Mouse (Mus musculus) limb, embryonic 12.5 days (tissue): ENCODE measurements at regions not wholly inside any gene's neighbourhood (a gene's known extent, or its start where the extent isn't known, plus 50 kb on each side); places are given as distances from the start of the nearest gene placed in this dataset.

Experiments used
- ATAC-seq: fragments of 200-750 bp; cut with Nextera tagmentation; 2 replicates; pipeline ENCODE4 v1.8.0; 2017; ENCODE audit warnings: low read depth, moderate TSS enrichment; ENCODE audit not compliant: insufficient number of reproducible peaks, insufficient read depth, low FRiP score, low TSS enrichment
- H3K27ac ChIP-seq: fragments of 300-500 bp; sonication (generic); 2 replicates; pipeline ENCODE4 v1.5.1; 2016; ENCODE audit warnings: mild to moderate bottlenecking, moderate library complexity
- H3K27me3 ChIP-seq: fragments of 300-500 bp; sonication (generic); 2 replicates; pipeline ENCODE4 v1.6.1; 2016; ENCODE audit warnings: mild to moderate bottlenecking, moderate library complexity
- H3K36me3 ChIP-seq: fragments of 300-500 bp; sonication (generic); 2 replicates; pipeline ENCODE4 v1.6.1; 2016; ENCODE audit warnings: mild to moderate bottlenecking, moderate library complexity
- H3K4me1 ChIP-seq: fragments of 300-500 bp; sonication (generic); replicated peaks from 2 replicates; pipeline ENCODE4 v1.6.1; 2016
- H3K4me2 ChIP-seq: fragments of 300-500 bp; sonication (generic); 2 replicates; pipeline ENCODE4 v1.6.1; 2016; ENCODE audit warnings: mild to moderate bottlenecking, moderate library complexity
- H3K4me3 ChIP-seq: fragments of 300-500 bp; sonication (generic); replicated peaks from 2 replicates; pipeline ENCODE4 v1.5.1; 2016; ENCODE audit warnings: mild to moderate bottlenecking
- H3K9ac ChIP-seq: fragments of 300-500 bp; sonication (generic); replicated peaks from 2 replicates; pipeline ENCODE4 v1.6.1; 2016; ENCODE audit warnings: mild to moderate bottlenecking, moderate library complexity
- H3K9me3 ChIP-seq: fragments of 300-500 bp; sonication (generic); 2 replicates; pipeline ENCODE4 v1.6.1; 2016; ENCODE audit warnings: mild to moderate bottlenecking, moderate library complexity
- WGBS: fragments of 180-500 bp; shearing (Covaris S2); methylation state at CpG from one replicate; pipeline ENCODE4 v1.1.7; 2016; 5-methylcytosine and 5-hydroxymethylcytosine counted together

GRCm38 (mm10) chr16:97234321-97234720, 63.8 kb upstream of the Dscam start:
- WGBS = 56% methylated on average over 3 of the region's 3 CpGs
- no peak overlapping the region for H3K27ac ChIP-seq

GRCm38 (mm10) chr16:97239626-97240025, 69.1 kb upstream of the Dscam start:
- no peaks in the 10 kb centered on the region for H3K36me3 ChIP-seq
- no peak overlapping the region for H3K27ac ChIP-seq
- 70% methylated on average over 5 of the region's 5 CpGs for WGBS
- H3K4me2 ChIP-seq = no peak overlapping the region
- ATAC-seq = no peak
- H3K4me3 ChIP-seq = no peak overlapping the region
- no peaks in the 10 kb centered on the region for H3K9me3 ChIP-seq
- H3K4me1 ChIP-seq = no peaks in the 10 kb centered on the region
- H3K27me3 ChIP-seq = no peaks in the 10 kb centered on the region
- H3K9ac ChIP-seq = no peak overlapping the region

More at GRCm38 (mm10) chr16:97234321-97234720, 63.8 kb upstream of the Dscam start:
- no peaks in the 10 kb centered on the region for H3K4me1 ChIP-seq
- H3K4me2 ChIP-seq = no peak overlapping the region
- H3K36me3 ChIP-seq = no peaks in the 10 kb centered on the region
- H3K9ac ChIP-seq = no peak overlapping the region
- no peaks in the 10 kb centered on the region for H3K9me3 ChIP-seq
- no peak overlapping the region for H3K4me3 ChIP-seq
- no peaks in the 10 kb centered on the region for H3K27me3 ChIP-seq
- ATAC-seq = no peak

GRCm38 (mm10) chr16:97240085-97240484, 69.5 kb upstream of the Dscam start:
- no peaks in the 10 kb centered on the region for H3K36me3 ChIP-seq
- H3K9ac ChIP-seq = no peak overlapping the region
- no peak overlapping the region for H3K4me2 ChIP-seq
- no peaks in the 10 kb centered on the region for H3K4me1 ChIP-seq
- H3K4me3 ChIP-seq = no peak overlapping the region
- H3K27ac ChIP-seq = no peak overlapping the region
- 75% methylated on average over 7 of the region's 7 CpGs for WGBS
- no peak for ATAC-seq
- no peaks in the 10 kb centered on the region for H3K27me3 ChIP-seq
- H3K9me3 ChIP-seq = no peaks in the 10 kb centered on the region

DNA sequence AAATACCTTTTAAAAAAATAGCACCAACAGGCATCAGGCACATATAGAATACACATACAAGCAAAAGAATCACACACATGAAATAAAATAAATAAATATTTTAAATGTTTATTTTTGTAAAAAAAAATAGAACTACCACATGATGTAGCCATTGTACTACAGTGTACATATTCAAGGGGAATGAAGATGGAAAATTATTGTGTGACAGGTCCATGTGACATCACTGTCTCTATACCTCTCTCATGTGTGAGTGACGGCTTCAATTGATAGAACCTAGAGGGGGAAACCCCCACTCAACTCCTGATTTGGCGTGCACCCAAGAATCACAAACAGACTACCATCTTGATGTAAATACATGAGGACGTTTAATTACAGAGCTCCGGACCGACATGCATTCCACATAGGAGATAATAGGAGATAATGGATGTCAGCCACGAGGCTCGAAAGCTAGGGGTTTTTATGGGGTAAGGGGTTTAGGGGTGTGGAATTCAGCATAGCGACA, 70.4 kb upstream of the Dscam start:
- H3K9ac ChIP-seq = no peak overlapping the region
- H3K4me3 ChIP-seq = no peak overlapping the region
- H3K36me3 ChIP-seq = no peaks in the 10 kb centered on the region
- H3K4me2 ChIP-seq = no peak overlapping the region
- no peaks in the 10 kb centered on the region for H3K9me3 ChIP-seq
- no peaks in the 10 kb centered on the region for H3K27me3 ChIP-seq
- no peak for ATAC-seq
- no peaks in the 10 kb centered on the region for H3K4me1 ChIP-seq
- 83% methylated on average over 8 of the region's 8 CpGs for WGBS
- H3K27ac ChIP-seq = no peak overlapping the region

GRCm38 (mm10) chr16:97241639-97242038, 71.1 kb upstream of the Dscam start:
- H3K4me1 ChIP-seq = no peaks in the 10 kb centered on the region
- no peak overlapping the region for H3K27ac ChIP-seq
- no peak overlapping the region for H3K4me3 ChIP-seq
- no peak for ATAC-seq
- H3K27me3 ChIP-seq = no peaks in the 10 kb centered on the region
- H3K4me2 ChIP-seq = no peak overlapping the region
- no peaks in the 10 kb centered on the region for H3K9me3 ChIP-seq
- H3K9ac ChIP-seq = no peak overlapping the region
- H3K36me3 ChIP-seq = no peaks in the 10 kb centered on the region

DNA sequence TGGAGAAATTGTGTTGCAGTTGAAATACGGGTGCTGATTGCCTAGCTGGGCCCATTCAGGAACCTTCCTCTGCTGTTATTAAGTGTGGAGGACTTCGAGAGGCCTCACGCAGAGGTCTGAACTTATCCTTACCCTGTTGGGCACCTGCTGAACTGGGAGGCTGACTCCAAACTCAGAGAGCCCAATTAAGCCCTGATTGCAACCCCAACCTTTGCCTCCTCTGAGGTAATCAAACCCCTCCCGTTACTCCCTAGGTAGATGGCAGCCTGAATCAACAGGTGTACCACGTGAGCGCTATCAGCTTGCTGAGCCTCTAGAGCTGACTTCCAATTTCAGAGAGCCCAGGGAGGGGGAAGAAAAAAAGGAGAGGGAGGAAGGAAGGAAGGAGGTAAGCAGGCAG, 79.9 kb upstream of the Dscam start:
- H3K4me2 ChIP-seq = no peak overlapping the region
- no peak overlapping the region for H3K9ac ChIP-seq
- H3K36me3 ChIP-seq = no peaks in the 10 kb centered on the region
- no peak overlapping the region for H3K4me3 ChIP-seq
- no peak for ATAC-seq
- no peaks in the 10 kb centered on the region for H3K9me3 ChIP-seq
- H3K4me1 ChIP-seq = no peaks in the 10 kb centered on the region
- 72% methylated on average over 6 of the region's 6 CpGs for WGBS
- H3K27me3 ChIP-seq = no peaks in the 10 kb centered on the region
- no peak overlapping the region for H3K27ac ChIP-seq

DNA sequence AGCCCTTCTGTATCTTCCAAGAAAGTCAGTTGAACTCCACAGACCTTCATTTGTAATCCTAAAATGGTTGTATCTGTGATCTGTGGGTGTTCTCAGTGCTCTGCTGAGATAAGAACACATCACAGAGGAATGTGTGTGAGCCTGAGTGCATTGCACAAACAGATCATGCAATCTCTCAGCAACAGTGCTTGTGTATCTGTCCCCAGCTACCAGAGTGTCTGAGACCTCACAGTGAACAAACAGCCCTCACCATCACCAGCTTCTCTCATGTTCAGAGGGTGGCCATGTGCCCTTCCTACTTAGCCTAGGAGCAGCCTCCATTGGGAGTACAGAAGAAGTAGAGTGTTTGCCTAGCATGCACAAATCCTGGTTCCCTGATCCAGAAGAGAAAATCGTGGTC, 82.0 kb upstream of the Dscam start:
- 83% methylated on average over 1 of the region's 1 CpGs for WGBS

DNA sequence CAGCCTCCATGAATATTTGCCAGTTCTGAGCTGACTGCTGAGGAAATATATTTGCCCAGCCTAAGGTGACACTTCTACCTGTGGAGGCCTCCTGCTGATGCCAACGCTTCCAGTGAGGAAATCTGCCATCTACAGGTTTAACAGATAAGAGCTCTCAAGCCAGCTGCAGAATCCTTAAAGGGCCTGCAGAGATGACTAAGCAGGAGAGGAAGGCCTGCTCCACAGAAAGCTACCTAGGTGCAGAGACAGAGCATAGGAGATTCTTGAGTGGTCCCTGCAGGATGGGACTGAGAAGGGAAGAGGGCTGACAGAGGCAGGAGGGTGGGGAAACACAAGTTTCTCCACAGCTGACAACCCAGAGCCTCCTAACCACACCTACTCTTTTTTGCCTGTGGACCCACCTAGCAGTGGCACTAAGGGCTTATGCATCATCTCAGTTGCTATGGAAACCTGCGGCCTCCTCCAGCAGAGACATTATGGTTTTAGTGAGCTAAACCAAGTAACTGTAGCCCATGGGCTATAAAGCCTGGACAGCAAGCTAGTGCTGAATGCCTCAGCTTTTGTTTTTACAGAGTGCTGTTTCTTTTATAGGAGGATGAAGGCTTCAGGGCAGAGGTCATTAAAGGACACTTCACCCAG, 82.6 kb upstream of the Dscam start:
- 43% methylated on average over 2 of the region's 2 CpGs for WGBS
- ATAC-seq = no peak
- Histone ChIP-seq H3K27me3 (no peaks in the 10 kb centered on the region), H3K9me3 (no peaks in the 10 kb centered on the region), H3K9ac (no peak overlapping the region), H3K4me3 (no peak overlapping the region), H3K4me2 (no peak overlapping the region), H3K27ac (no peak overlapping the region), H3K36me3 (no peaks in the 10 kb centered on the region), H3K4me1 (no peaks in the 10 kb centered on the region)

More for the DNA sequence above, 82.0 kb upstream of the Dscam start:
- Histone ChIP-seq H3K9ac (no peak overlapping the region), H3K27ac (no peak overlapping the region), H3K27me3 (no peaks in the 10 kb centered on the region), H3K4me2 (no peak overlapping the region), H3K4me1 (no peaks in the 10 kb centered on the region), H3K9me3 (no peaks in the 10 kb centered on the region), H3K36me3 (no peaks in the 10 kb centered on the region), H3K4me3 (no peak overlapping the region)
- no peak for ATAC-seq

DNA sequence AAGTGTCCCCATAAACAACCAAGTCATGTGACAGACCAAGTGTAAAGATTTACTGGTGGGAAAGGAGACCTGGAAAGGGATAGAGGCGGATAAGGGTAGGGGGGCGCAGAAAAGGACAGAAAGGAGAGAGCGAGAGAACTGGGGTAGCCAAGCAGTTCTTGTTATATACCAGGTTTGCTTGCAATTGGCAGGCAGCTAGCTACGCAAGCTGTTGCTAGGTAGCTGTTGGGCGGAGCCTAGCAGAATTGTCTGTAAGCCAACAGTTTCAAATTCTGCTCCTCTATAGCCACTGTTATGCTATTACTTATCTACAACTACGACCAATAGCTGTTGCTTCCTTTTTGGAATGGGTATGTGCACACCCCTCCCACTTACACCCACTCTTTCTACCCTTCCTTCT, 88.3 kb upstream of the Dscam start:
- Histone ChIP-seq H3K27me3 (no peaks in the 10 kb centered on the region), H3K4me1 (0 out of 2 replicates have a peak, but pooled peaks cover 3% of the 10 kb centered on the region), H3K27ac (no peak overlapping the region), H3K4me2 (no peak overlapping the region), H3K9ac (no peak overlapping the region), H3K36me3 (no peaks in the 10 kb centered on the region), H3K9me3 (no peaks in the 10 kb centered on the region), H3K4me3 (no peak overlapping the region)
- no peak for ATAC-seq
- 75% methylated on average over 6 of the region's 6 CpGs for WGBS

DNA sequence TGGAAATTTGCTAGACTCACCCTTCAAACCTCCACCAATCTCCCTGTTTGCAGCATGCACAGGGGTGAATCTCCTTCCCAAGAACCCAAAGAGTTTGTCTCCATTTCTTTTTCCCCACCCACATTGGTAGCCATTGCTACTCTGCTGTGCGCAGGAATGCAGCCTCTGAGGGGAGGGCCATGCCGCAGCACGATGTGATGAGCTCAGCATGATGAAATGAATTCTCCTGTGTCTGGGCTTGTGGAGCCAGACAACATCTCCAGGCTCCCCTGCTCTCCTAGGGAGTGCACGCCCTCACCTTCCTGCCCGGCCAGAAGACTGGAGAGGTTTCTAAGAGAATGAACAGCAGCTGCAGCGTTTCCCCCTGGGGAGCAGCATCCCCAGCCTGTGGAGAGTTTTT, 92.9 kb upstream of the Dscam start:
- 22% methylated on average over 6 of the region's 6 CpGs for WGBS
- no peak overlapping the region for H3K27ac ChIP-seq

GRCm38 (mm10) chr16:97270417-97271133, 86.0 kb upstream of the Bace2 start:
- 88% methylated on average over 7 of the region's 7 CpGs for WGBS
- no peaks in the 10 kb centered on the region for H3K36me3 ChIP-seq
- no peak overlapping the region for H3K9ac ChIP-seq
- 0 out of 2 replicates have a peak, but pooled peaks cover 2% of the 10 kb centered on the region for H3K4me1 ChIP-seq
- H3K4me3 ChIP-seq = no peak overlapping the region
- H3K4me2 ChIP-seq = no peak overlapping the region
- no peak for ATAC-seq
- H3K27me3 ChIP-seq = no peaks in the 10 kb centered on the region
- H3K9me3 ChIP-seq = no peaks in the 10 kb centered on the region
- no peak overlapping the region for H3K27ac ChIP-seq

More for the DNA sequence above, 92.9 kb upstream of the Dscam start:
- Histone ChIP-seq H3K36me3 (no peaks in the 10 kb centered on the region), H3K27me3 (no peaks in the 10 kb centered on the region), H3K9me3 (no peaks in the 10 kb centered on the region), H3K9ac (no peak overlapping the region), H3K4me2 (no peak overlapping the region), H3K4me1 (0 out of 2 replicates have a peak, but pooled peaks cover 3% of the 10 kb centered on the region), H3K4me3 (no peak overlapping the region)
- ATAC-seq = no peak
